Mouse (Mus musculus): ENCODE measurements around the gene Trem1. TPM values are rescaled to one million over a fixed set of nuclear protein-coding genes. Genes with fewer than 3 reads are reported as not detected.

Trem1 gene
- polyA plus RNA-seq, 1 experiment from 2014 or later: not detected

- H3K36me3 ChIP-seq (ENCODE audit: control insufficient read depth, insufficient read depth, low read length): no peaks in the 10 kb centered on the region
- ATAC-seq (replicated peaks; ENCODE audit: low FRiP score): no peak
- H3K27me3 ChIP-seq (ENCODE audit: control insufficient read depth, insufficient read depth, low read length): no peaks in the 10 kb centered on the region
- no peak overlapping the region for H3K4me3 ChIP-seq (ENCODE audit: low read depth, low read length)
- H3K9me3 ChIP-seq (ENCODE audit: control insufficient read depth, low read length): no peaks in the 10 kb centered on the region
- H3K4me1 ChIP-seq (replicated peaks; ENCODE audit: control insufficient read depth, insufficient read depth, low read length): no peaks in the 10 kb centered on the region; the same call in 1 of the 2 replicates
- 69% methylated on average over 2 of the region's 2 CpGs for WGBS
- DNase-seq (ENCODE audit: low spot score): no peak
- no peak overlapping the region for H3K9ac ChIP-seq (ENCODE audit: low read length)
- H3K4me2 ChIP-seq (ENCODE audit: low read depth, low read length, severe bottlenecking): no peak overlapping the region
- no peak overlapping the region for H3K27ac ChIP-seq (ENCODE audit: low read depth, low read length)
Measured at GRCm38 (mm10) chr17:48287276-48287675, 54.7 kb downstream of the Trem1 start.

DNA sequence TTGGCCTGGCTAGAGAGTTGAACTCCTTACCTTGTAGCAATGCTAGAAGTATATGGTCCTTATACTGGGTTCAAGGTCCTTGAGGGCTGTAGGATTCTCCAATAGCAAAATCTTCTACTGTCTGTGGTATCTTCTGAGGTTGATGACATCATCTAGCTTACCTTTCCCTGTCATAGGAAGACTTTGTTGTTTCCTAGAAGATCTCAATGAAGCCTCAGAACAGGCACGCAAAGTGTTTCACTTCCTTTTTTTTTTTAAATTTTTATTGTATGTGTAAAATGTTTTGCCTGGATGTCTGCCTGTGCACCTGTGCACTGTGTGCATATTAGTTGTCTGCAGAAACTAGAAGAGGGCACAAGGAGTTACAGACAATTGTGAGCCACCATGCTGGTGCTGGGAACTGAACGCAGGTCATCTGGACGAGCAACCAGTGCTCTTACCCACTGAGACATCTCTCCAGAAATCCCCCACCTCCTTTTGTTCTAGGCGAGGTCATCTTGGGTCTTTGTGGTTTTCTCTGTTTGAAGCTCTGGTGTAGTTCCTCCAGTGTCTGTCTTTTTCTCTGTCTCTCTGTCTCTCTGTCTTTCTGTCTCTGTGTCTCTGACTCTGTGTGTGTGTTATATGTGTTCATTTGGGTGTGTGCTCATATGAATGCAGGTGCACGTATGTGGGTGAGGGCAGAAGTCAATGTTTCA lies 61.1 kb downstream of the Trem1 start:
- Histone ChIP-seq H3K27me3 (ENCODE audit: control insufficient read depth, insufficient read depth, low read length) (no peaks in the 10 kb centered on the region), H3K4me3 (ENCODE audit: low read depth, low read length) (no peak overlapping the region), H3K9me3 (ENCODE audit: control insufficient read depth, low read length) (no peaks in the 10 kb centered on the region), H3K27ac (ENCODE audit: low read depth, low read length) (no peak overlapping the region), H3K4me2 (ENCODE audit: low read depth, low read length, severe bottlenecking) (no peak overlapping the region), H3K9ac (ENCODE audit: low read length) (no peak overlapping the region), H3K36me3 (ENCODE audit: control insufficient read depth, insufficient read depth, low read length) (no peaks in the 10 kb centered on the region), H3K4me1 (replicated peaks; ENCODE audit: control insufficient read depth, insufficient read depth, low read length) (no peaks in the 10 kb centered on the region)
- ATAC-seq (replicated peaks; ENCODE audit: low FRiP score): no peak
- 79% methylated on average over 5 of the region's 5 CpGs for WGBS
- no peak for DNase-seq (ENCODE audit: low spot score)

Other genes starting within 250 kb of the Trem1 start
- gene 1700122O11Rik, start 194.5 kb upstream of the Trem1 start, polyA plus RNA-seq (2014; fragmentation: Nextera tagmentation; extraction: Ambion mirVana): not detected in 2 replicates
- not detected in 2 replicates for gene 1700067P10Rik, start 143.4 kb upstream of the Trem1 start, polyA plus RNA-seq (2014; fragmentation: Nextera tagmentation; extraction: Ambion mirVana)
- not detected in 2 replicates for gene 9830107B12Rik, start 86.5 kb upstream of the Trem1 start, polyA plus RNA-seq (2014; fragmentation: Nextera tagmentation; extraction: Ambion mirVana)
- not detected in 2 replicates for gene A530064D06Rik, start 65.5 kb upstream of the Trem1 start, polyA plus RNA-seq (2014; fragmentation: Nextera tagmentation; extraction: Ambion mirVana)
- gene Trem3, start 15.0 kb downstream of the Trem1 start, polyA plus RNA-seq (2014; fragmentation: Nextera tagmentation; extraction: Ambion mirVana): not detected in 2 replicates
- not detected in 2 replicates for gene Treml4, start 31.5 kb downstream of the Trem1 start, polyA plus RNA-seq (2014; fragmentation: Nextera tagmentation; extraction: Ambion mirVana)
- gene Treml2, start 66.7 kb downstream of the Trem1 start, polyA plus RNA-seq (2014; fragmentation: Nextera tagmentation; extraction: Ambion mirVana): 0.20 and 0.51 TPM in 2 replicates
- gene B430306N03Rik, start 83.4 kb downstream of the Trem1 start, polyA plus RNA-seq (2014; fragmentation: Nextera tagmentation; extraction: Ambion mirVana): 0.25 TPM in 1 of 2 replicates, not detected in the other
- gene Trem2, start 113.6 kb downstream of the Trem1 start, polyA plus RNA-seq (2014; fragmentation: Nextera tagmentation; extraction: Ambion mirVana): 1.0 and 1.2 TPM in 2 replicates
- gene Treml1, start 127.1 kb downstream of the Trem1 start, polyA plus RNA-seq (2014; fragmentation: Nextera tagmentation; extraction: Ambion mirVana): 2.6 TPM in 2 replicates
- gene Nfya, start 177.1 kb downstream of the Trem1 start, polyA plus RNA-seq (2014; fragmentation: Nextera tagmentation; extraction: Ambion mirVana): 24.5 and 25.6 TPM in 2 replicates
- gene Oard1, start 177.2 kb downstream of the Trem1 start, polyA plus RNA-seq (2014; fragmentation: Nextera tagmentation; extraction: Ambion mirVana): 91.6 and 91.8 TPM in 2 replicates
- 0.51 and 0.56 TPM in 2 replicates for gene Apobec2, start 200.2 kb downstream of the Trem1 start, polyA plus RNA-seq (2014; fragmentation: Nextera tagmentation; extraction: Ambion mirVana)
- 0.63 and 1.4 TPM in 2 replicates for gene Tspo2, start 218.8 kb downstream of the Trem1 start, polyA plus RNA-seq (2014; fragmentation: Nextera tagmentation; extraction: Ambion mirVana)
- 0.17 and 0.25 TPM in 2 replicates for gene Unc5cl, start 222.1 kb downstream of the Trem1 start, polyA plus RNA-seq (2014; fragmentation: Nextera tagmentation; extraction: Ambion mirVana)